18 mouse cellular contexts compared by ENCODE assay signal in genomic region chr6:38122791-38123190, GRCm38 (mm10). TPM values are rescaled to one million over a fixed set of nuclear protein-coding genes. Genes with fewer than 3 reads are reported as not detected.
DNase-seq lines count a peak whose midpoint lies in the region; ATAC-seq and TF ChIP-seq lines count a peak whose summit lies in the region.
"Had no signal": no experiment of that assay in that cellular context is flagged by ENCODE, and none has a peak within 500 bp of the region (broad histone marks: within the 10 kb centered on the region; RNA-seq: fewer than 3 reads in every experiment).

No protein-coding gene starts in this region.

- peak overlapping the region; percentile 14; the same call in 1 of the 2 replicates for H3K4me2 ChIP-seq in heart, embryonic 15.5 days
- peak overlapping the region; percentile 25; the same call in 1 of the 2 replicates for H3K4me2 ChIP-seq in kidney, postnatal 0 days (ENCODE audit: low read length)
- H3K4me2 ChIP-seq in stomach, postnatal 0 days (replicated peaks; ENCODE audit: low read depth) = no peak overlapping the region; the same call in 1 of the 2 replicates
- H3K4me2 ChIP-seq: hindbrain, embryonic 13.5 days; neural tube, embryonic 12.5 days had no signal

- H3K36me3 ChIP-seq in heart, embryonic 15.5 days = no peaks in the 10 kb centered on the region
- H3K36me3 ChIP-seq in kidney, postnatal 0 days (ENCODE audit: insufficient read depth, low read length) = 0 out of 2 replicates have a peak, but pooled peaks cover 3% of the 10 kb centered on the region
- no peaks in the 10 kb centered on the region for H3K36me3 ChIP-seq in stomach, postnatal 0 days (ENCODE audit: control insufficient read depth, insufficient read depth, low read length)

- no peak overlapping the region for H3K9ac ChIP-seq in heart, embryonic 15.5 days
- H3K9ac ChIP-seq in kidney, postnatal 0 days (ENCODE audit: low read depth, low read length) = peak overlapping the region; percentile 32; the same call in 1 of the 2 replicates
- H3K9ac ChIP-seq in stomach, postnatal 0 days (ENCODE audit: low read length) = no peak overlapping the region
- H3K9ac ChIP-seq: hindbrain, embryonic 13.5 days; neural tube, embryonic 12.5 days had no signal

- H3K9me3 ChIP-seq in heart, embryonic 15.5 days (replicated peaks) = no peaks in the 10 kb centered on the region
- H3K9me3 ChIP-seq in kidney, postnatal 0 days (replicated peaks; ENCODE audit: low read length) = no peaks in the 10 kb centered on the region
- H3K9me3 ChIP-seq in stomach, postnatal 0 days (ENCODE audit: control insufficient read depth, low read length) = no peaks in the 10 kb centered on the region
- H3K9me3 ChIP-seq: forebrain, embryonic 10.5 days; hindbrain, embryonic 13.5 days; neural tube, embryonic 12.5 days had no signal

- peaks cover 15% of the 10 kb centered on the region for H3K4me1 ChIP-seq in heart, embryonic 15.5 days (replicated peaks)
- H3K4me1 ChIP-seq in kidney, postnatal 0 days (replicated peaks; ENCODE audit: insufficient read depth, low read length) = no peaks in the 10 kb centered on the region; the same call in 1 of the 2 replicates
- H3K4me1 ChIP-seq in stomach, postnatal 0 days (replicated peaks; ENCODE audit: control insufficient read depth, insufficient read depth) = no peaks in the 10 kb centered on the region
- H3K4me1 ChIP-seq: hindbrain, embryonic 13.5 days; neural tube, embryonic 12.5 days had no signal

- 49% methylated on average over 6 of the region's 6 CpGs for WGBS in heart, embryonic 15.5 days
- 54% methylated on average over 6 of the region's 6 CpGs for WGBS in kidney, postnatal 0 days
- WGBS in stomach, postnatal 0 days = 61% methylated on average over 6 of the region's 6 CpGs

- TF ChIP-seq EP300 in stomach, postnatal 0 days (optimal IDR thresholded peaks at IDR 0.05) = no peak

- no peak for TF ChIP-seq CTCF in kidney, postnatal 0 days (IDR thresholded peaks at IDR 0.05; ENCODE audit: low read depth)
- no peak for TF ChIP-seq CTCF in stomach, postnatal 0 days (IDR thresholded peaks at IDR 0.05; ENCODE audit: low read depth)

- H3K27me3 ChIP-seq in heart, embryonic 15.5 days = no peaks in the 10 kb centered on the region
- no peaks in the 10 kb centered on the region for H3K27me3 ChIP-seq in kidney, postnatal 0 days (ENCODE audit: insufficient read depth, low read length)
- H3K27me3 ChIP-seq in stomach, postnatal 0 days (ENCODE audit: control insufficient read depth, insufficient read depth, low read length) = no peaks in the 10 kb centered on the region
- H3K27me3 ChIP-seq: hindbrain, embryonic 13.5 days; neural tube, embryonic 12.5 days; Patski had no signal

- ATAC-seq in heart, embryonic 15.5 days (replicated peaks; ENCODE audit: insufficient number of reproducible peaks, insufficient read depth, low FRiP score, low read depth) = no peak
- no peak for ATAC-seq in kidney, postnatal 0 days (replicated peaks; ENCODE audit: low FRiP score, low read depth)
- ATAC-seq in stomach, postnatal 0 days (ENCODE audit: low FRiP score, low TSS enrichment) = no peak
- ATAC-seq: Patski had no signal

- no peak for DNase-seq in heart, postnatal 4 days
- peak; percentile 29 for DNase-seq in 3T3-L1 (ENCODE audit: low read depth, low spot score)
- peak; percentile 32 for DNase-seq in Muller cell, postnatal 12 days (ENCODE audit: inconsistent ontology term)
- no peak for DNase-seq in kidney, postnatal 0 days (ENCODE audit: low spot score)
- no peak for DNase-seq in stomach, postnatal 0 days (ENCODE audit: low spot score)
- DNase-seq in c-Kit-positive CD71-positive TER-119-positive erythroid progenitor cells, embryonic 14.5 days (ENCODE audit: low spot score) = no peak
- DNase-seq: cerebellum, postnatal 14 days; thymus, postnatal 14 days had no signal

- no peak overlapping the region for H3K4me3 ChIP-seq in heart, embryonic 15.5 days
- no peak overlapping the region for H3K4me3 ChIP-seq in kidney, postnatal 0 days (replicated peaks; ENCODE audit: low read depth, low read length)
- H3K4me3 ChIP-seq in stomach, postnatal 0 days (ENCODE audit: low read depth, low read length) = no peak overlapping the region
- H3K4me3 ChIP-seq: forebrain, embryonic 10.5 days; hindbrain, embryonic 13.5 days; neural tube, embryonic 12.5 days had no signal

- peak overlapping the region; percentile 24 for H3K27ac ChIP-seq in heart, embryonic 15.5 days
- H3K27ac ChIP-seq in kidney, postnatal 0 days = peak overlapping the region; percentile 92
- no peak overlapping the region for H3K27ac ChIP-seq in stomach, postnatal 0 days (replicated peaks)
- H3K27ac ChIP-seq: forebrain, embryonic 10.5 days; hindbrain, embryonic 13.5 days; neural tube, embryonic 12.5 days had no signal

RNA-seq across cellular contexts. Expression of gene Atp6v0a4, which starts 1.6 kb away (rescaled TPM):
- 0.69 and 0.77 TPM in 2 replicates for polyA plus RNA-seq in heart, embryonic 15.5 days (2015; fragmentation: Nextera tagmentation; extraction: Ambion mirVana)
- 1 to 10 TPM; 2.1 to 2.9 TPM for total RNA-seq in heart, postnatal 4 days (2021)
- polyA plus RNA-seq in kidney, postnatal 0 days (2015; fragmentation: Nextera tagmentation; extraction: Ambion mirVana) = 37.9 and 45.2 TPM in 2 replicates
- polyA plus RNA-seq in stomach, postnatal 0 days (2015; fragmentation: Nextera tagmentation; extraction: Ambion mirVana) = 11.9 and 13.9 TPM in 2 replicates
- total RNA-seq: megakaryocyte, adult 5-6 weeks had no signal
- polyA plus RNA-seq: embryonic facial prominence, embryonic 11.5 days; forebrain, embryonic 10.5 days; small intestine, adult 2 months had no signal

RNA-seq across cellular contexts. Expression of gene Tmem213, which starts 13.7 kb away (rescaled TPM):
- 1.3 and 2.0 TPM in 2 replicates for polyA plus RNA-seq in heart, embryonic 15.5 days (2015; fragmentation: Nextera tagmentation; extraction: Ambion mirVana)
- total RNA-seq in heart, postnatal 4 days (2021) = not detected
- 198 and 199 TPM in 2 replicates for polyA plus RNA-seq in kidney, postnatal 0 days (2015; fragmentation: Nextera tagmentation; extraction: Ambion mirVana)
- polyA plus RNA-seq in stomach, postnatal 0 days (2015; fragmentation: Nextera tagmentation; extraction: Ambion mirVana) = 1.9 and 3.0 TPM in 2 replicates
- total RNA-seq: layer of hippocampus, adult 18-20 months; megakaryocyte, adult 5-6 weeks; midbrain, postnatal 0 days had no signal
- polyA plus RNA-seq: embryonic facial prominence, embryonic 11.5 days; forebrain, embryonic 10.5 days; hindbrain, embryonic 13.5 days; neural tube, embryonic 12.5 days; Patski; small intestine, adult 2 months had no signal

Comparison
In these comparisons a context has a peak if more than half of its experiments do, and no peak if none do; other contexts are left out.
1. DNase-seq: peak in 3T3-L1 (single experiment) and Muller cell, postnatal 12 days (single experiment); none in heart, postnatal 4 days (single experiment), kidney, postnatal 0 days (single experiment), stomach, postnatal 0 days (single experiment) and c-Kit-positive CD71-positive TER-119-positive erythroid progenitor cells, embryonic 14.5 days (single experiment).
2. RNA of gene Tmem213, which starts 13.7 kb away (polyA plus RNA-seq): 198 to 199 TPM in kidney, postnatal 0 days; 1.9 to 3.0 TPM in stomach, postnatal 0 days and 1.3 to 2.0 TPM in heart, embryonic 15.5 days; every median in the first group is over 10 times any median in the second.